Mouse (Mus musculus): ENCODE data around the gene Dlgap3. TPM values are rescaled to one million over a fixed set of nuclear protein-coding genes. Genes with fewer than 3 reads are reported as not detected.

Dlgap3 gene
- polyA plus RNA-seq, 1 experiment from 2014 or later, result 5.4 TPM

GRCm38 (mm10) chr4:127243953-127244352 is 74.9 kb downstream of the Dlgap3 start:
- H3K4me1 ChIP-seq, result peaks cover 18% of the 10 kb centered on the region
- under 1% methylated on average over 26 of the region's 26 CpGs for WGBS
- peaks cover 22% of the 10 kb centered on the region for H3K36me3 ChIP-seq (ENCODE audit: poor library complexity, severe bottlenecking)

GRCm38 (mm10) chr4:127249701-127250349 is 80.8 kb downstream of the Dlgap3 start:
- WGBS, result 2% methylated on average over 5 of the region's 5 CpGs
- Histone ChIP-seq H3K27me3 (no peaks in the 10 kb centered on the region), H3K9ac (no peak overlapping the region), H3K36me3 (ENCODE audit: poor library complexity, severe bottlenecking) (peaks cover 25% of the 10 kb centered on the region), H3K4me1 (peaks cover 13% of the 10 kb centered on the region), H3K4me2 (no peak overlapping the region), H3K9me3 (replicated peaks) (no peaks in the 10 kb centered on the region), H3K27ac (no peak overlapping the region), H3K4me3 (no peak overlapping the region)
- ATAC-seq, result peak; percentile 94

More at GRCm38 (mm10) chr4:127243953-127244352, 74.9 kb downstream of the Dlgap3 start:
- peak overlapping the region; percentile 96 for H3K9ac ChIP-seq
- H3K27me3 ChIP-seq, result 0 out of 2 replicates have a peak, but pooled peaks cover 3% of the 10 kb centered on the region
- H3K9me3 ChIP-seq (replicated peaks), result no peaks in the 10 kb centered on the region
- ATAC-seq, result no peak
- H3K27ac ChIP-seq, result no peak overlapping the region
- peak overlapping the region; percentile 95 for H3K4me2 ChIP-seq
- H3K4me3 ChIP-seq, result peak overlapping the region; percentile 95

- ATAC-seq, result no peak
- H3K4me1 ChIP-seq, result peaks cover 5% of the 10 kb centered on the region; the same call in 1 of the 2 replicates
- no peak overlapping the region for H3K9ac ChIP-seq
- H3K36me3 ChIP-seq (ENCODE audit: poor library complexity, severe bottlenecking), result peaks cover 20% of the 10 kb centered on the region
- WGBS, result 62% methylated on average over 22 of the region's 22 CpGs
- H3K9me3 ChIP-seq (replicated peaks), result no peaks in the 10 kb centered on the region
- no peak overlapping the region for H3K4me3 ChIP-seq
- H3K4me2 ChIP-seq, result no peak overlapping the region
- H3K27me3 ChIP-seq, result no peaks in the 10 kb centered on the region
- no peak overlapping the region for H3K27ac ChIP-seq
Observed at GRCm38 (mm10) chr4:127251963-127252585, 83.1 kb downstream of the Dlgap3 start.

- no peak for ATAC-seq
- Histone ChIP-seq H3K9me3 (replicated peaks) (no peaks in the 10 kb centered on the region), H3K27ac (no peak overlapping the region), H3K27me3 (no peaks in the 10 kb centered on the region), H3K9ac (no peak overlapping the region), H3K4me3 (no peak overlapping the region), H3K36me3 (ENCODE audit: poor library complexity, severe bottlenecking) (no peaks in the 10 kb centered on the region), H3K4me1 (peaks cover 5% of the 10 kb centered on the region; the same call in 1 of the 2 replicates), H3K4me2 (no peak overlapping the region)
- WGBS, result 67% methylated on average over 5 of the region's 5 CpGs
Observed at GRCm38 (mm10) chr4:127256739-127257138, 87.7 kb downstream of the Dlgap3 start.

- Histone ChIP-seq H3K27ac (no peak overlapping the region), H3K9ac (0 out of 2 replicates have a peak overlapping the region, but pooled peaks have one; percentile 18), H3K9me3 (replicated peaks) (no peaks in the 10 kb centered on the region), H3K4me1 (no peaks in the 10 kb centered on the region), H3K4me3 (no peak overlapping the region), H3K27me3 (no peaks in the 10 kb centered on the region), H3K36me3 (ENCODE audit: poor library complexity, severe bottlenecking) (no peaks in the 10 kb centered on the region), H3K4me2 (no peak overlapping the region)
- no peak for ATAC-seq
- 63% methylated on average over 12 of the region's 12 CpGs for WGBS
Observed at GRCm38 (mm10) chr4:127258186-127258897, 89.3 kb downstream of the Dlgap3 start.

GRCm38 (mm10) chr4:127261601-127262000 is 92.6 kb downstream of the Dlgap3 start:
- no peaks in the 10 kb centered on the region for H3K36me3 ChIP-seq (ENCODE audit: poor library complexity, severe bottlenecking)

GRCm38 (mm10) chr4:127263438-127264182 is 94.6 kb downstream of the Dlgap3 start:
- Histone ChIP-seq H3K27me3 (peaks cover 4% of the 10 kb centered on the region), H3K36me3 (ENCODE audit: poor library complexity, severe bottlenecking) (no peaks in the 10 kb centered on the region), H3K9me3 (replicated peaks) (no peaks in the 10 kb centered on the region), H3K27ac (no peak overlapping the region), H3K4me3 (no peak overlapping the region), H3K9ac (no peak overlapping the region), H3K4me2 (no peak overlapping the region), H3K4me1 (no peaks in the 10 kb centered on the region)
- ATAC-seq, result no peak
- WGBS, result 68% methylated on average over 19 of the region's 19 CpGs

More at GRCm38 (mm10) chr4:127261601-127262000, 92.6 kb downstream of the Dlgap3 start:
- Histone ChIP-seq H3K9me3 (replicated peaks) (no peaks in the 10 kb centered on the region), H3K27me3 (no peaks in the 10 kb centered on the region), H3K9ac (no peak overlapping the region), H3K4me3 (no peak overlapping the region), H3K27ac (no peak overlapping the region), H3K4me1 (no peaks in the 10 kb centered on the region), H3K4me2 (no peak overlapping the region)
- 91% methylated on average over 14 of the region's 14 CpGs for WGBS
- no peak for ATAC-seq

- Histone ChIP-seq H3K9me3 (replicated peaks) (no peaks in the 10 kb centered on the region), H3K36me3 (ENCODE audit: poor library complexity, severe bottlenecking) (no peaks in the 10 kb centered on the region), H3K4me2 (no peak overlapping the region), H3K4me3 (no peak overlapping the region), H3K9ac (no peak overlapping the region), H3K27ac (no peak overlapping the region), H3K27me3 (peaks cover 5% of the 10 kb centered on the region), H3K4me1 (no peaks in the 10 kb centered on the region)
- WGBS, result 68% methylated on average over 5 of the region's 5 CpGs
- no peak for ATAC-seq
Observed at GRCm38 (mm10) chr4:127264183-127264554, 95.2 kb downstream of the Dlgap3 start.

- Histone ChIP-seq H3K4me2 (no peak overlapping the region), H3K27ac (no peak overlapping the region), H3K36me3 (ENCODE audit: poor library complexity, severe bottlenecking) (no peaks in the 10 kb centered on the region), H3K9ac (no peak overlapping the region), H3K4me3 (no peak overlapping the region), H3K9me3 (replicated peaks) (no peaks in the 10 kb centered on the region), H3K27me3 (no peaks in the 10 kb centered on the region), H3K4me1 (no peaks in the 10 kb centered on the region)
- 74% methylated on average over 9 of the region's 9 CpGs for WGBS
- no peak for ATAC-seq
Observed at GRCm38 (mm10) chr4:127278451-127279001, 109.5 kb downstream of the Dlgap3 start.

GRCm38 (mm10) chr4:127279241-127279640 is 110.2 kb downstream of the Dlgap3 start:
- Histone ChIP-seq H3K4me3 (no peak overlapping the region), H3K9ac (no peak overlapping the region), H3K9me3 (replicated peaks) (no peaks in the 10 kb centered on the region), H3K27ac (no peak overlapping the region), H3K36me3 (ENCODE audit: poor library complexity, severe bottlenecking) (no peaks in the 10 kb centered on the region), H3K4me1 (no peaks in the 10 kb centered on the region), H3K4me2 (no peak overlapping the region), H3K27me3 (no peaks in the 10 kb centered on the region)
- ATAC-seq, result no peak
- WGBS, result 81% methylated on average over 9 of the region's 9 CpGs
